Mouse (Mus musculus): ENCODE data around the gene Thtpa. TPM values are rescaled to one million over a fixed set of nuclear protein-coding genes. Genes with fewer than 3 reads are reported as not detected.

Thtpa gene
- polyA plus RNA-seq, 1 experiment, result 10.8 TPM

DNA sequence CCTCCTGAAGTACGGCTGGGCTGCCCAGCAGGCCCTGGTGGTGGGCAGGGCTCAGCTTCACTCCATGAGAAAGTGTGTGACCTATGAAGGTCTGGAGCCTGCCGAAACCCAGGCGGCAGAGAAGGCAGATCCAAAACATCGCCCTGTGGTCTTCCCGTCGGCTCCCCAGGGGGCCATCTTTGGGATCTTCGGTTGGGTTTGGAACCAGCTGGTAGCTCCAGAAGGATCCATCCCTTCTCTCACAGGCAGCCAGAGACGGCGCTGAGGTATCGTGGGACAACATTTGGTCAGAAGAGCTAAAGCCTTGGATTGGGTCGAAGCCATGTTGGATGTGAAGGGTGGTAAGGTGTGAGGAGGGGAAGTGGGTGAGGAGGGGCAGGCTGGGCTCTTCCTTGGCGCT, 20.2 kb upstream of the Thtpa start:
- no peak overlapping the region for H3ac ChIP-seq (ENCODE audit: control insufficient read depth, insufficient read length)
- H3K79me2 ChIP-seq (ENCODE audit: control insufficient read depth, insufficient read depth), result no peaks in the 10 kb centered on the region
- no peaks in the 10 kb centered on the region for H3K36me3 ChIP-seq (ENCODE audit: control insufficient read depth, insufficient read depth)
- no peaks in the 10 kb centered on the region for H3K27me3 ChIP-seq (ENCODE audit: control insufficient read depth, insufficient read depth, insufficient read length)
- no peak overlapping the region for H3K4me3 ChIP-seq
- TF ChIP-seq REST (IDR thresholded peaks at IDR 0.05; ENCODE audit: insufficient read depth, insufficient read length), result no peak
- TF ChIP-seq TCF12 (IDR thresholded peaks at IDR 0.05; ENCODE audit: insufficient read depth, poor library complexity, severe bottlenecking), result no peak
- H3K4me2 ChIP-seq (ENCODE audit: low read depth), result no peak overlapping the region

DNA sequence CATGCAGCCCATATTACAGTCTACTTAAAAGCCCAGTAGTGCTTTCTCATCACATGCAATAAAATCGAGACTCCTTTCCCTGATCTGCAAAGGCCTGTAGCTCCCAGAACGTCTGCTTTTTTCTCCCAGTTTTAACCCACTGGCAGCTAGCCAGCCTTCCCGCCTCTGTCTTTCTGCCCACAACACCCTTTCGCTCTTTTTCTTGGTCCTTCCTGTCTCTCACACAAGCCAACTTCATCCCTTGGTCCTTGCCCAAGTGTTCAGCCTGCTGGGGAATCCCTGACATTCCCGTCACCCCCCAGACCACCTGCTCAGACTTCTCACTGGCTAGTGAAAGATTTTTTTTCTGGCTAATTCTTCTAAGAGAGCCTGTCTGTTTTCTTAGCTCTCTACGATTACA, 18.4 kb upstream of the Thtpa start:
- Histone ChIP-seq H3K4me3 (no peak overlapping the region), H3K27me3 (ENCODE audit: control insufficient read depth, insufficient read depth, insufficient read length) (no peaks in the 10 kb centered on the region), H3K4me2 (ENCODE audit: low read depth) (no peak overlapping the region), H3K36me3 (ENCODE audit: control insufficient read depth, insufficient read depth) (no peaks in the 10 kb centered on the region), H3ac (ENCODE audit: control insufficient read depth, insufficient read length) (no peak overlapping the region), H3K79me2 (ENCODE audit: control insufficient read depth, insufficient read depth) (no peaks in the 10 kb centered on the region)
- TF ChIP-seq MYOD1 (IDR thresholded peaks at IDR 0.05; ENCODE audit: control insufficient read depth in 1 of 3, insufficient read length in 2 of 3, low read depth in 2 of 3) (no peak), TCF3 (IDR thresholded peaks at IDR 0.05; ENCODE audit: insufficient read length, low read depth) (no peak), POLR2A (IDR thresholded peaks at IDR 0.05; ENCODE audit: insufficient read length, low read depth) (no peak), MYOG (IDR thresholded peaks at IDR 0.05; ENCODE audit: control insufficient read depth in 1 of 3, insufficient read depth in 1 of 3, insufficient read length in 2 of 3, low read depth in 2 of 3) (no peak), E2F4 (IDR thresholded peaks at IDR 0.05; ENCODE audit: insufficient read depth) (no peak), MAX (IDR thresholded peaks at IDR 0.05; ENCODE audit: low read depth) (no peak), CEBPB (IDR thresholded peaks at IDR 0.05; ENCODE audit: insufficient read depth, poor library complexity, severe bottlenecking) (no peak), TCF12 (IDR thresholded peaks at IDR 0.05; ENCODE audit: insufficient read depth, poor library complexity, severe bottlenecking) (no peak), POLR2AphosphoS2 (IDR thresholded peaks at IDR 0.05; ENCODE audit: insufficient read length, low read depth) (no peak), SRF (IDR thresholded peaks at IDR 0.05; ENCODE audit: control insufficient read depth, insufficient read length, low read depth) (no peak), USF1 (IDR thresholded peaks at IDR 0.05; ENCODE audit: low read depth) (no peak), REST (IDR thresholded peaks at IDR 0.05; ENCODE audit: insufficient read depth, insufficient read length) (no peak)

DNA sequence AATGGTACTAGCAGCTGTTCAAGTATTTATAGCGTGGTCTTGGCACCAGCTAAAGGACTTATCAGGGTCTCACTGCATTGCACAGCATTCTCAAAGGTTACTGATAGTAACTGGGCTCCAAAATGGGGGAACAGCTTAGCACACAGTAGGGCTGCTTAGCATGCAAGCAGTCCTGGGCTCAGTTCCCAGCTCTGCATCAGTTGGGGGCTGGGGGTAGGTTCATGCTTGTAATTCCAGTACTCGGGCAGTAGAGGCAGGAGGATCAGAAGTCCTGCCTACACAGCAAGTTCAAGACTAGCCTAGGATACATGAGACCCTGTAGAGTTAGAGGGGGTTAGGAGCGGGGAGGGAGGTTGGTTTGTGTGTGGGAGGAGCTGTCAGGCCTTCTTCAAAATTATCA, 17.6 kb upstream of the Thtpa start:
- Histone ChIP-seq H3K79me2 (ENCODE audit: control insufficient read depth, insufficient read depth) (no peaks in the 10 kb centered on the region), H3K4me3 (no peak overlapping the region), H3K27me3 (ENCODE audit: control insufficient read depth, insufficient read depth, insufficient read length) (no peaks in the 10 kb centered on the region), H3K4me2 (ENCODE audit: low read depth) (no peak overlapping the region), H3ac (ENCODE audit: control insufficient read depth, insufficient read length) (no peak overlapping the region), H3K36me3 (ENCODE audit: control insufficient read depth, insufficient read depth) (no peaks in the 10 kb centered on the region)
- no peak for TF ChIP-seq REST (IDR thresholded peaks at IDR 0.05; ENCODE audit: insufficient read depth, insufficient read length)
- TF ChIP-seq TCF3 (IDR thresholded peaks at IDR 0.05; ENCODE audit: insufficient read length, low read depth), result no peak
- TF ChIP-seq USF1 (IDR thresholded peaks at IDR 0.05; ENCODE audit: low read depth), result no peak
- no peak for TF ChIP-seq MYOD1 (IDR thresholded peaks at IDR 0.05; ENCODE audit: control insufficient read depth in 1 of 3, insufficient read length in 2 of 3, low read depth in 2 of 3)
- TF ChIP-seq TCF12 (IDR thresholded peaks at IDR 0.05; ENCODE audit: insufficient read depth, poor library complexity, severe bottlenecking), result no peak
- no peak for TF ChIP-seq CEBPB (IDR thresholded peaks at IDR 0.05; ENCODE audit: insufficient read depth, poor library complexity, severe bottlenecking)
- TF ChIP-seq POLR2AphosphoS2 (IDR thresholded peaks at IDR 0.05; ENCODE audit: insufficient read length, low read depth), result no peak
- TF ChIP-seq MAX (IDR thresholded peaks at IDR 0.05; ENCODE audit: low read depth), result no peak
- no peak for TF ChIP-seq SRF (IDR thresholded peaks at IDR 0.05; ENCODE audit: control insufficient read depth, insufficient read length, low read depth)
- TF ChIP-seq POLR2A (IDR thresholded peaks at IDR 0.05; ENCODE audit: insufficient read length, low read depth), result no peak
- no peak for TF ChIP-seq MYOG (IDR thresholded peaks at IDR 0.05; ENCODE audit: control insufficient read depth in 1 of 3, insufficient read depth in 1 of 3, insufficient read length in 2 of 3, low read depth in 2 of 3)

DNA sequence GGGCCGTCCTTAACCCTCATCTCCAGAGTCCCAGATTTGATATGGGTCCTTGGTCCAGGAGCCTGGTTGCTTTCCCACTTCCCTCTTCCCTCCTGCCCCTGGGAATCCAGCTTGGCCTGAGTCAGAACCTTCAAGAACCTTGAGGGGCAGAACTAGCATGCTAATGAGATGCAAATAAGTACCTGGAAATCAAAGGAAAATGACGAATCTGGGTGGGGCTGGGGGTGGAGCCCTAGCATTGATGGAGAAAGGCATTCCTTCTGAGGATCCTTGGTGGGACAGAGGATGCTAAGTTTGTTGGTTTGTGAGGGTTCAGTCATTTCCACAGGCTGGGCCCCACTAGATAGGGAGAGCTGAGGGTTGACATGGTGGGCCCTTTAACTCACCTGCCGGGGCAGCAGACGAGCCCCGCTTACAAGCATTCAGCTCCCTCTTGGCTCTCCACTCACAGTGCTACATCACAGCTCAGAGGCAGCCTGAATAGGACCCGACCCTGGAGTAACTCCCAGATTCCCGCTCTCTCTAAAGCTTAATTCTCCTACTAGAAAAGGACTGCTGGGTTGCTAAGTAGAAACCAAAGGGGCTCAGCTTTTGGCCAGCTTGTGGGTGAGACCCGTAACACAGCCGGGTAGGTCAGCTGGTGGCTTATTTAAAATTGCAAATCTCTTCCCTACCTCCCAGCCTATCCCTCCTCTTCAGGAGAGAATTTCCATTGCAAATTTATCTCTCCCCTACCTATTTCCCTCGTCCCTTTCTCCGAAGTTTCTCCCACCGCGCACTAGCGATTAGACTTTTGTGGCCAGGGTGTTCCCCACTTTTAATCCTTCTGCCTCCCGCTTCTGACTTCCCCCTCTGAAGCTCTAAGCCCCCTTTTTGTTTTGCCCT, 16.9 kb upstream of the Thtpa start:
- no peak overlapping the region for H3K4me3 ChIP-seq

More for the DNA sequence above, 16.9 kb upstream of the Thtpa start:
- Histone ChIP-seq H3K79me2 (ENCODE audit: control insufficient read depth, insufficient read depth) (no peaks in the 10 kb centered on the region), H3K36me3 (ENCODE audit: control insufficient read depth, insufficient read depth) (no peaks in the 10 kb centered on the region), H3ac (ENCODE audit: control insufficient read depth, insufficient read length) (no peak overlapping the region), H3K27me3 (ENCODE audit: control insufficient read depth, insufficient read depth, insufficient read length) (no peaks in the 10 kb centered on the region), H3K4me2 (ENCODE audit: low read depth) (no peak overlapping the region)
- TF ChIP-seq REST (IDR thresholded peaks at IDR 0.05; ENCODE audit: insufficient read depth, insufficient read length) (no peak), USF1 (IDR thresholded peaks at IDR 0.05; ENCODE audit: low read depth) (no peak), SRF (IDR thresholded peaks at IDR 0.05; ENCODE audit: control insufficient read depth, insufficient read length, low read depth) (no peak), E2F4 (IDR thresholded peaks at IDR 0.05; ENCODE audit: insufficient read depth) (no peak), TCF12 (IDR thresholded peaks at IDR 0.05; ENCODE audit: insufficient read depth, poor library complexity, severe bottlenecking) (no peak), TCF3 (IDR thresholded peaks at IDR 0.05; ENCODE audit: insufficient read length, low read depth) (no peak), CEBPB (IDR thresholded peaks at IDR 0.05; ENCODE audit: insufficient read depth, poor library complexity, severe bottlenecking) (no peak), MYOD1 (IDR thresholded peaks at IDR 0.05; ENCODE audit: control insufficient read depth in 1 of 3, insufficient read length in 2 of 3, low read depth in 2 of 3) (no peak), POLR2A (IDR thresholded peaks at IDR 0.05; ENCODE audit: insufficient read length, low read depth) (no peak), MAX (IDR thresholded peaks at IDR 0.05; ENCODE audit: low read depth) (no peak), POLR2AphosphoS2 (IDR thresholded peaks at IDR 0.05; ENCODE audit: insufficient read length, low read depth) (no peak), MYOG (IDR thresholded peaks at IDR 0.05; ENCODE audit: control insufficient read depth in 1 of 3, insufficient read depth in 1 of 3, insufficient read length in 2 of 3, low read depth in 2 of 3) (no peak)

Measured in myocyte (in vitro differentiated cells).